Mouse (Mus musculus) erythroblast, embryonic 14.5 days (primary cell): Measurements from ENCODE around the gene Cd22.

ENCODE experiments used
- GATA1 ChIP-seq: IDR thresholded peaks from 2 replicates; pipeline ENCODE4 v1.6.1; 2012; ENCODE audit warnings: low read length, inconsistent platforms, mixed read lengths
- TAL1 ChIP-seq: IDR thresholded peaks from 3 replicates; pipeline ENCODE4 v1.6.1; 2012; ENCODE audit warnings: low read length, inconsistent platforms, mixed read lengths

GRCm38 (mm10) chr7:30826660-30827059 is 53.5 kb downstream of the Cd22 start:
- TF ChIP-seq TAL1 (no peak), GATA1 (no peak)
